Mouse (Mus musculus): ENCODE measurements around the gene Zfp663.

The Zfp663 gene

DNA sequence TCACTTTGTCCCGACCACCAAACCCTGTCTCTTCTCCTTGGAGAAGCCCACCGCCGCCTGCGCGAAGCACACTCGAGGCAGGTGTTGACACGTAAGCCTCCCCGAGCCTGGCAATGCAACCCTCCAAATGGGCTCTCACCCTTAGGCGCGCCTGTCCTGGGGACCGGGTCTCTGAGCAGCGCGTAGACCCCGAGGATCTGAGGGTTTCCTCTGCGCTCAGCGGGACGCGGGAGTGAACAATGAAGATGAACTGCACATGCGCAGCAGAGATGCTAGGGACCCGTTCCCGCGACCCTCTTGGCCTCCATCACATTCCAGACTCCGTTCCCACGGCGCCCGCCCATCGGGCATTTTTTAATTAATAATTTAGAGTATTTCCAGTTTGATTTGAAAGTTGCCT, at the start of gene Zfp663:
Zfp663 (minus strand) TSS at position 234 of the 400 bp plus-strand sequence.
- DNase-seq (ENCODE audit: low read depth) = no peak

DNA sequence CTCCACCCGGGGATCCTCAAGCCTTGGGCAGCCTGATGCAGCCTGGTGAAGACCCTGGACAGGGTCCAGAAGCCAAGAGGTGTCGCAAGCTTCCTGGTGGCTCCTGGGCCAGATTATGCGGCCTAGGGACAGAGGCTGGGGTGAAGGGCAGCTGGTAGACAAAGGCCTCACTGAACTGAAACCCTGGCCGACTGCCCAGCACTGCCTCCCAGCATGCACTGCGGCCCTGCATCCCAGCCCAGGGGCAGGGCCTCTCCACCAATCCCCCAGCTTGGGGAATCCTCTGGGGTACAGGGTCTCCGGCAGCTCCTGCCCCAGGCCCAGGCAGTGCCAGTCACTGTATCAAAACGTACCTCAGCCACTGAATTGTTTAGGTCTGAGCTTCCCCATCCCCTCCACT, 48.8 kb upstream of the Zfp663 start:
- no peak for DNase-seq (ENCODE audit: low read depth)

DNA sequence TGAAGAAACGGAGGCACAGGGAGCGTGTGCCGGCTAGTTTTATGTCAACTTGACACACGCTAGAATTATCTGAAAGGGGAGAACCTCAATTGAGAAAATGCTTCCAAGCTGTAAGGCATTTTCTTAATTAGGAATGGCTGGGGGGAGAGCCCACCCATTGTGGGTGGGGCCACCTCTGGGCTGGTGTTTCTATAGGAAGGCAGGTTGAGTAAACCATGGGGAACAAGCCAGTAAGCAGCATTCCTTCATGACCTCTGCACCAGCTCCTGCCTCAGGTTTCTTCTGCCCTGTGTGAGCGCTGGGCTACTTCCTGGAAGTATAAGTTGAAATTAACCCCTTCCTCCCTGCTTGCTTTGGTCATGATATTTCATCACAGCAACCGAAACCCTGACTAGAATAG, 47.3 kb upstream of the Zfp663 start:
- DNase-seq (ENCODE audit: low read depth) = no peak

DNA sequence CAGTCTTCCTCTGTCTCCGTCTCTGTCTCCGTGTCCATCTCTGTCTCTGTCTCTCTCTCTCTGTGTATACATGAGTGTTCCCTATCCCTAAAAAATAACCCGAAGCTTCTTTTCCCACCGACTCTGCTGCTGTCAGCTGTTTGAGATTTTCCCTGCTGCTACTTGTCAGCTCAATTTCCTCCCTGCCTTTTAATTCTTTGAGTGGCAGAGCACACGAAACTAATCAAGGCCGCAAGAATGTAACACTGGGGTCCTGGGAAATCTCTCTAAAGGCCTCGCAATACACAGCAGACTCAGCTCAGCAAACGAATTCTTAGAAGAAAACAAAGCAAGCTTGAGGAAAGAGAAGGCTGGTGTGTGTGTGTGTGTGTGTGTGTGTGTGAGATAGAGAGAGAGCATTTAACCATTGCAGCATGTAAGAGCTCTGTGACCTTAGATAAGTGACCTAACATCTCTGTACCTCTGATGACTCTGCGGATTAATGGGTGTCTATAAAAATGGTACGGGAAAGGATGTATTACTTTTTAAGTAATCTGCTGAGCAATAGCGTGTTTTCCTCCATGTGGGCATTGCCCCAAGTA, 46.7 kb upstream of the Zfp663 start:
- DNase-seq (ENCODE audit: low read depth) = no peak

DNA sequence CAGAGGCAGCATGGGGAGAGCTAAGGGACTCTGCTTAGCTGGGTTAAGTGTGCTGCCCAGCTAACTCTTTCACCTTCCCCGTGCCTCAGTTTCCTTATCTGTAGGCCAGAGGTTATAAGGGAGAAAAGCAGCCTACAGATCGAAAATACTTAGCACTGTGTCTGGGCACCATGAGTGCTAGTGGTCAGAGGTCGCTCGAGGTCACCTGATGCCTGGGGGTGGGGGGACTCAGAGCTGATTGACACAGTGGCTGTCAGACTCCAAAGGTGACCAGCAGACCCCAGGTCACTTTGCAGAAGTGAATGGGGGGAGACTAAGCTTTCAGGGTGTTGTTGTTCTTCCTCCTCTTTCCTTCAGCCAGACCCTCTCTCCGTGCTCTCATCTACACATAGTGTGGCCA, 45.8 kb upstream of the Zfp663 start:
- DNase-seq (ENCODE audit: low read depth) = no peak

DNA sequence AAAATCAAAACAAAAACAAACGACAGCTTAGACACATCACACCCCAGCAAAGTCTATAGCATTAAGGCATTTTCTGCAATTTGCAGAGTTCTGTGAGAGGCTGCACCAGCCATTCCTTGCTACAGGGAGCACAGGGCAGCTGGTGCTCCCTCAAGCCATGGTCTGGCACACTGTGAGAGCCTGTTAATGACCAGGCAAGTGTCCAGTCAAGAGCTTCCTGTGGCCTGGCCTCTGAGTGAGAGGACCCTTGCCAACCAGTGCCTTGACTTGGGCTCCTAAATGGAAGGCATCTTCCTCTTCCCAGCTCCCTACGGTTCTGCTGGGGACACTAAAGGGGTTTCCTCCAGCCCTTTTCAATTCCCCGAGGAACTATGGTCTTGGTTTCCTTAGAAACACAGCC, 45.4 kb upstream of the Zfp663 start:
- no peak for DNase-seq (ENCODE audit: low read depth)

DNA sequence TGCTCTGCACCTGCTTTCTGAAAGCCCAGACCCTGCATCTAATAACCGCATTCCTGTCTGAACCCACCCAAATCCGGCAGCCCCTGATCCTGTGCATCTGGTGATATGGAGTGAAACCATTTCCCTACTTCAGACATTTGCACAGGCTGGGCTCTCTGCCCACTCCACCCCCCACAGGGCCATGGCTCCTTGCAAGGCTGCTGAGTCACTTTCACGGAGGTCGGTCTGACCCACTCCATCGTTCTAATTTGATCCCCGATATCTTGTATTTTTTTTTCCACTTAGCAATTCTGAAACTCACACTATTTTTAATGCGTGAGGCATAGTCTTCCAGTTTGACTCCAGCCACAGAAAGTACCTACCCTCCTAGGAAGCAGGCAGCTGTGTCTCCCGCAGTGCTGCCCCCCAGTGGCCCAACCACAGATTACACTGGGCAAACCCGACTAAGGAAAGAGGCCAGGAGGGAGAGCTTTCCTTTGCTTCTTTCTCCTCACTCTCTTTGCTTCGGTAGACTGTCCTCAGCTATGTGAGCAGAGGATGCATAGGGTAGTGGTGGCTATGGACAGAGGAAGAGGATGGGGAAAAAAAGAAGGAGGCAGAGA, 39.3 kb upstream of the Zfp663 start:
- peak; percentile 77 for DNase-seq (ENCODE audit: low read depth)

DNA sequence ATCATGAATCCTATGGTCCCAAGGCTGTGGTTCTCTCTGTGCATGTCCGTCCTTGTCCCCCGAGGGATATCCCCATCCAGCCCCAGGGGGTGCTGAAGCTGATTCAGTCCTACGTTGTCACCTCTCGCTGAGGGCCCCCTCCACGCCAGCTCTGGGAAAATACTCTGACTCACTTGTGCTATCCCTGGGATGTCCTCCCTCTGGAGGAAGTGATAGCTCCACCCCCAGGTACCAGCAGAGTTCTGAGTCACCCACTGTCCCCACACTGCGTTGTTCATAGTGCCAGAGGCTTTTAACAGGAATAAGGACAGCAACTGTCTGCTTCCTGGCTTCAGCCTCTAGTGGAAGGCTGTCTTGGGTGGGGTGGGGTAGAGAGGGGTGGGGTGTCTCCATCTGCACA, 36.8 kb upstream of the Zfp663 start:
- DNase-seq (ENCODE audit: low read depth) = no peak

DNA sequence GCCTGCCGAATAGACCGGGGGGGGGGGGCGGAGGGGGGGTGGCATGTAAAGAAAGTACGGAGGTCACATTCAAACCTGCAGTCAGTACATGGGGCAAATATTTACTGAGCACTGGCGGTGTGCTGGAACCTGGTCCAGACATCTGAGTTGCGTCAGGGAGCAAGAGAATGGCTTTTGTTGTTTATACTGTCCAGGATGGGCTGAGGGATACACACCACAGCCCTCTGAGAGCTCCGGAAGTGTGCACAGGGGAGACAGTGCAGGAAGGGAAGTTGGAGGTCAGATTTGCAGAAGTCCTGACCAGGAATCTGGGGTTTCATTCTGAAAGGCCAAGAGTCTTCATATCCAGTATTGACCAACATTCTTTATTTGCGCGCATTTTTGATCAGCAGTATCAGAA, 36.4 kb upstream of the Zfp663 start:
- no peak for DNase-seq (ENCODE audit: low read depth)

DNA sequence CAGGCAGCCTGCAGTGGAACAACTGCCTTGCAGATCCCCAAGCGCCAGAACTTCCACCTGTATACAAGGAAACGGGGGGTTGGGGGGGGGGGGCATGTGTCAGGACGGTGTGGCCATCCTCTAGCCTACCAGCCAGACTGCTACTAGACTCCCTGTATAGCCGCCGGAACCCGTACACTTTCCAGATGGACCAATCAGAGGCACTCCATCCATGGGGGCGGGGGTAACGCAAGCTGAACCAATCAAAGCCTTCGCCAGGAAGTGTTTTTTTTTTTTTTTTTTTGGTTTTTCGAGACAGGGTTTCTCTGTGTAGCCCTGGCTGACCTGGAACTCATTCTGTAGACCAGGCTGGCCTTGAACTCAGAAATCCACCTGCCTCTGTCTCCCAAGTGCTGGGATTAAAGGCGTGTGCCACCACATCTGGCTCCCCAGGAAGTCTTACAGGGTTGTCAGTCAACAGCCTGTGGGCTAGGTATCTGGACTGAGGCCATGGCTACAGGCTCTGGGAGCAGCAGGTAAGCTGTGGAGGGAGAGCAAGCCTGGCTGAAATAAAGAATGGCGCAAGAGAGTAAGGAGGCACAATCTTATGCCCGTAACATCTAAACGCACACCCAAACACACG, 29.7 kb upstream of the Zfp663 start:
- no peak for DNase-seq (ENCODE audit: low read depth)

DNA sequence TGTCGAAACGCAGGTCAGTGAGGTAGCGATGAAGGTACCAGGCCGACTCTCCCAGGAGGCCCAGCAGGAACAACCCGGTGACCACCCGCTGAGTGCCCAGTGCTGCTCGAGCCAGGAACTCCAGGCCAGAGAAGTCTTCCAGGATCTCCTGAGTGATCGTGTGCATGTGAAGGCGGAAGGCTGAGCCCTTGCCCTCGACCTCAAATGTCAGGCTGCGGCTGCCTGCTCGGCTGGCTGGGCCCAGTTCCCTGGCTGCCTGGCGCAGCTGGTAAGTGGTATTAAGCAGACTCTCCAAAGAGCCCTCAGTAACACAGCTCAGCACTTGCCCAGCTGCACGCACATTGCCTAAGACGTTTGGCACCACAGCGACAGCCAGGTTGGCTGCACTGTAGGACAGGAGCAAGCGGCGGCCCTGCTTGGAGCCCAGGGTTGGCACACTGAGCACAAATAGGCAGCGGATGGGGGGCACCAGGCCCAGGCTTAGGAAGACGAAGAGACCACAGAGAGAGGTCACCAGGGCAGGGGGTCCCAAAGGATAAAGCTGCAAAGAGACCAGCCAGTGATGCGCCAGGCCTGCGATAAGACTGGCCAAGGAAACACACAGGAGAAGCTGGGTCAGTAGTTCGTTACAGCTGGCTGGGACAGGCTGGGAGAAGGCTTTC, 29.1 kb upstream of the Zfp663 start:
- peak; percentile 83 for DNase-seq (ENCODE audit: low read depth)

DNA sequence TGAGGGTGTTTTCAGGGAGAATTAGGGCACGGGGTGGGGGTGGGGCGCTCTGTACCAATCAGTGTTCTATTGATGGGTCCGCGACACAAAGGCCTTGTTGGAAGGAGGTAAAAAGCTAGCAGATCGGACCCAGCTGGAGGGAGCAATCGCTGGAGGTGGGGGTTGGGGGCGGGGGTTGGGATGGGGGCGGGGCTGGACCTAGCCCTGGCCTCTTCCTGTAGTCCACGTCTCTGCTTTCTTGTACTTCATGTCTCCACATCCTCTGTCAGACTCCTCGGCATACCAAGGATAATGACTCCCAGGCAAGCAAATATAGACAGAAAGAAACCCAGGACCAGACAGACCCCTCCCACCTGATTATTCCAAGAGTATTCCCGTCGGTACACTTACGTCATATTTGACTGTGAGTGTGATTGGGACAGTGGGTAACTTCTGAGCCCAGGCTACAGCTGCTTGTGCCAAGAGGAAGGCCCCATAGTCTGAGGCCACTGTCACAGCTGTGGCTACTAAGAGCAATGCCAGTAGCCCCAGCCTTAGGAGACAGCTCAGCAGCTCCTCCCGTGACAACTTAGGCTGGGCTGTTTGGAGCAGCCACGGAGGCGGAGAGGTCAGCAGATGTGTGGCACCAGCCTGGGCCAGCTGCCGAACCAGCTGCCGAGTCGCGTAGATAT, 28.4 kb upstream of the Zfp663 start:
- no peak for DNase-seq (ENCODE audit: low read depth)

DNA sequence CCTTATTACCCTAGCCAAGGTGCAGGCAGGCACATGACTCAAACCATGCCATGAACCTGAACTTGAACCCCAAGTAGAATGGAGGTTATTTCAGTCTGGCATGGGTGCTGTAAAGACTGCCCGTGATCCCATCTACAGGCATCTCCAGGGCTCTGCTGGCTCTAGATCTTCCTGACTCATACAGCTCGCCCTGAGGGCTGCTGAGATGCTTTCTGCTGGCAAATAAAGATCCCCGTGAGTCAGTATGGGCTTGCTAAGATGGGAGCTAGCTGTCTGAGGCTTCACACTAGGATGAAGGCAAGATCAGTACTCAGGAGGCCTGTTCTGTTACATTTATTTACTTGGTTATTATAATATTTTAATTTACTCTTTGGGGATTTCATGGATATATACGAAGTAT, 23.6 kb upstream of the Zfp663 start:
- no peak for DNase-seq (ENCODE audit: low read depth)

DNA sequence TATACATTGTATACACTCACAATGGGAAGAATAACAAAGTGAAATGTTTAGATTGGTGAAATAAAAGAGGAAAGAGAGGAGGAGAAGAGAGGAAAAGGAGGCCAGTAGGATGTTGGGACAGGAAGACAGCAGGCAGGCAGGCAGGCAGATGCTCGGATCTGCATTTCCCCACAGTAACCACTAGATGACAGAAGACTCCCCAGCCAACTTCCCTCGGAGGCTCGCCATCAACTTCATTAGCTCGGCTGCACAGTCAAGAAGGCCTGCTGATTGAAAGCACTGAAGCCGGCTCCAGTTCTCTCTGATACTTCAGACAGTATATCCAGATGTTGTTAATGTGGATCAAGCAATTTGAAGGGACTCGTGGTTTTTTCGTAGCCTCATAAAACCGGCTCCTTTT, 23.0 kb upstream of the Zfp663 start:
- DNase-seq (ENCODE audit: low read depth) = no peak

DNA sequence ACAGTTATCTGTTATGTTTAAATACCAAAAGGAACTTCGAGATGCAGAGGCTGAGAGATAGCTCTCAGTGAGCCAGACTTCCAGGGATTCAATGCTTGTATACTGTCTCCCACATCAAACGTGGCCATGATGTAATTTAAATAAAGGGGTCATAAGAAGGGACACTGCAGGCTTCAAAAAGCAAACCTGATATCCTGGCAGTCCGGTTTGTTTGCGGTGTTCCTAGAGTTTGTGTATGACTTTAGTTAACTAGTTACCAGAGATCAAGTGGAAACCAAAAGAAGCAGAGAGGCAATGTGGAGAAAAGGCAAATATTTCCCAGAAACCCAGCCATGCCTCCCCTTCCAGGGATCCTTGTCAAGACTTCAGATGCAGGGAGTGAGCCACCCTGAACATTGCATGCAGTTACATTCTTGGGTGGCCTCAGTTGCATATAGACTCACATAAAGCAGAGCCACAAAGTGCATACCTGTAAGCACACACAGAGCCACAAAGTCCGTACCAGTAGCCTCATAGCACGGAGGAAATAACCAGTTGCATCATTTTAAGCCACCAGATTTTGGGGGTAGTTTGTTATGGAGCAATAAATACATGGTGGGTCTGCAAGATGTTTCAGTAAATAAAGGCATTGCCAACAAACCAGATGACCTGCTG, 20.9 kb upstream of the Zfp663 start:
- DNase-seq (ENCODE audit: low read depth) = no peak

DNA sequence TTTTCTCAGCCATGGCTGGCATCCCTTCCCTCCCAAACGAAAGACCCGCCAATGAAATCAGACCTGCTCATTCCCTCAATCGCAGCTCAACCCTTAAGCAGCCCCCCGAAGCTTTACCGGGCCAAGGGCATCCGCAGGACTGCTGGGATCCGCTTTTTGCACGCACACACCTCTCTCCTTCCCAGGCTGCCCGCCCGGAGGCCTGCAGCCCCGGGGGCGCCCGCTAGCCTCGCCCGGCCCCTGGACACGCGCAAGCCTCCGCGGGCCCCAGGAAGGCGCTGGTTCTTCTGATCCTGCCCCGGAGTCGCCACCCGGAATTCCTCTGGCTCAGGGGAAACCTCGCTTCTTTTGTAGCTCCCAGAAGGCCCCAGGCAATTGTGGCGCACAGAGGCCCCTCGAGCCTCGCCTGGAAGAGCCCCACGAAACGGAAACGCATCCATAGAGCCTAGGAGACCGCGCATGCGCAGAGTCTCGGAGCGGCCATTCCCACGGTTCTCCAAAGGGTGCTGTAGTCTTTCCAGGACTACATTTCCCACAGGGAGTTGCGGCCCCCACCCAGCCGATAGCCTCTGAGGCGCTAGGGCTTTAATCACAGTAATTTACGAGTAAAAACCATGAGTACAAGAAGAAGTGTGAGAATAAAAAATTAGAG, 19.4 kb upstream of the Zfp663 start, which contains the start of gene Zfp334:
Zfp334 (minus strand) TSS at position 416 of the 652 bp plus-strand sequence.
- peak; percentile 81 for DNase-seq (ENCODE audit: low read depth)

DNA sequence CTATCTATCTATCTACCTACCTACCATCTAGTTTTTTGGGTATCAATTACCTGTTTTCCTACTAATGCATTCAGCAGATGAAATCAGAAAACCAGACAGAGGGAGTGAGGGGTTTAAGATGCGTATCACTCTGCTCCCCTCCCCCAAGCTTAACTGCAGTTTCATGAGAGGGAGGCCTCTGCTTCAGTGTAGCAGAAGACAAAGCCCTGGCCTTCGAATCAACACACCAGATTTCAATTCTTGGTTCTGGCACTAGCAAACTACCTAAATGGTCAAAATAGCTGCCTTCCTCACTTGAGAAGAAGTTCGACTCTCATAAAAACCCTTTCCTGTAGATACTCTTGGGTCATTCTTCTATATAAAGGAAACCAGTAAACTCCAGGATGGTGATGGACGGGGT, 18.8 kb upstream of the Zfp663 start:
- DNase-seq (ENCODE audit: low read depth) = no peak

DNA sequence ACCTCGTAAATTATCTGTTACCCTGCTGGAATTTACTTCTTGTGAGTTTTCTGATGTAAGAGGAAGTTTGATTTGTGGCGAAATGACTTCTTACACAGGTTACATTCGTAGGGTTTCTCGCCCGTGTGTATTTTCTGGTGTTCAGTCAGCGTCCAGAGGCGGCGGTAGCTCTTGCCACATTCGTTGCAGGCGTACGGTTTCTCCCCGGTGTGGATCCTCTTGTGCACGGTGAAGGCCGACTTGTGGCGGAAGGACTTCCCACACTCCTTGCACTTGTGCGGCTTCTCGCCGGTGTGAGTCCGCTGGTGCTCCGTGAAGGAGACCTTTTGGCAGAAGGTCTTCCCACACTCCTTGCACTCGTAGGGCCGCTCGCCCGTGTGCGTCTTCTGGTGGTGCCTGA, 11.5 kb upstream of the Zfp663 start:
- DNase-seq (ENCODE audit: low read depth) = no peak

DNA sequence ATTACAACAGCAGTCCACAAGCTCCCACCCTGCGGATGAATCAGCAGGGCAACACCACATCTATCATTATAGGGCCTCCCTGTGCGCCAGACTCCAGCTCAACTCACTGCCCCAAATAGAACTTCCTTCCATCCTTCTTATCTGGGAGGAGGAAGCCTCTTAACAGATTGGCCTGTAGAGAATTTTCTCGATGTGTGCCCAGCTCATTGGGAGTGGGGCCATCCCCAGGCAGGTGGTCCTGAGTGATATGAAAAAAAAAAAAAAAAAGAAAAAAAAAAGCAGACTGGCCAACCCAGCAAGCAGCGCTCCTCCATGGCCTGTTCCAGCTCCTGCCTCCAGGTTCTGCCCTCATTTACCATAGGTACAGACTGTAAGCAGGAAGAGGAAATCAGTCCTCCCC, 7.5 kb upstream of the Zfp663 start:
- no peak for DNase-seq (ENCODE audit: low read depth)

DNA sequence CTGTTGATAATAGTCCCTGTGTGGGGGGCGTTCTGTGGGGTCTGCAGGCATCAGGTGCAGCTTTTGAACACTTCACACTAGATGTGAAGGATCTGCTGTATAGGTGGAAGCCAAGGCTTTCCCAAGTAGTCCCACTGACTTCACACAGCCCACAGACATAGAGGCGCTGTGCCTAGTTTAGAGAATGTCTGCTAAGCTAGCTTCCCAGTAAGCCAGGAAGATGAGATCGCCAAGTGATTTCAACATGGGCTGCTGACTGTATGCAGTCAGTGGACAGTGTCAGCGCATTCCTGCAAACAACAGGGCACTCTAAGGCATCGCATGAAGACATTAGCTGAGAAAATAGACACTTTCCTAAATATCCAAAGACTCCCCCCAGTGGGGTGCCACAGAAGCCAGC, 6.9 kb upstream of the Zfp663 start:
- DNase-seq (ENCODE audit: low read depth) = no peak

DNA sequence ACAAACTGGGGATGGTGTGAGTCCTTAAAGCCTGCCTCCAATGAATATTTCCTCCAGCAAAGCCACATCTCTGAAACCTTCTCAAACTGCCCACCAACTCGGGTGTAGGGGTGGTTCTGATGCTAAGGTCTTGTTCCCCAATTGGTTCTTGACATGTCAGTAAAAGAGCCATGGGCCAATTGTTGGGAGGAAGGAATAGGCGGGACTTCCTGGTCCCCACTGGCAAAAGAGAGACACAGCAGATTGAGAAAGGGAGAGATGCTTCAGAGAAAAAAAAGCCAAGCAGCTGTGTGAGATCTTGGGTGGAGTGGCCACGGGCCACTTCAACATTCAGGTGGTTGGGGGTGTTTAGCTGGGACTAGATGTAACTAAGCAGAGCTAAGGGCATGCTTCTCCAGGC, 2.5 kb upstream of the Zfp663 start:
- no peak for DNase-seq (ENCODE audit: low read depth)

DNA sequence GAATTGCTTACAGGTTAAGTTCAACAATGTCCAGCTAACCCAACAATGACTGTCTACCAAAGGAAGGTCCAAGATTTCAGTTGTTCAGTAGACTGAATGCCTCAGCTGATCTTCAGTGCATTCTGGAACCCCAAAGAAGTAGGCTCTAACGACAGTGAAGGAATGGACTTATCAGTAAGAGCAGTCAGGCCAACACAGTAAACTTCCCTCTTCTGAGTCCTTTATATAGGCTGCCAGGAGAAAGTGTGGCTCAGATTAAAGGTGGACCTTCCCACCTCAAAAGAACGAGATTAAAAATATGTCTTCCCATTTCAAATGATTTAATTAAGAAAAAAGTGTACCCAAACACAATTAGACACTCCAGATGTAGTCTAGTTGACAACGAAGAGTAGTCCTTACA, 1.8 kb upstream of the Zfp663 start:
- no peak for DNase-seq (ENCODE audit: low read depth)

Data from fibroblast of lung, adult 2 months (primary cell).